Mouse (Mus musculus): ENCODE data around the gene Akt3. TPM values are rescaled to one million over a fixed set of nuclear protein-coding genes. Genes with fewer than 3 reads are reported as not detected.
A peak's percentile ranks its signal among the peaks of the same experiment; 100 is the strongest.

Gene Akt3
- total RNA-seq, 1 experiment from 2014 or later: 104 TPM

GRCm38 (mm10) chr1:177194324-177194723 lies 63.7 kb downstream of the Akt3 start:
- ATAC-seq (ENCODE audit: extremely low read depth, insufficient number of reproducible peaks, low FRiP score, poor library complexity, severe bottlenecking): no peak

GRCm38 (mm10) chr1:177191623-177192022 lies 66.4 kb downstream of the Akt3 start:
- no peak for ATAC-seq (ENCODE audit: extremely low read depth, insufficient number of reproducible peaks, low FRiP score, poor library complexity, severe bottlenecking)

GRCm38 (mm10) chr1:177190358-177190757 lies 67.6 kb downstream of the Akt3 start:
- ATAC-seq (ENCODE audit: extremely low read depth, insufficient number of reproducible peaks, low FRiP score, poor library complexity, severe bottlenecking): no peak

GRCm38 (mm10) chr1:177188708-177189107 lies 69.3 kb downstream of the Akt3 start:
- peak; percentile 94 for ATAC-seq (ENCODE audit: extremely low read depth, insufficient number of reproducible peaks, low FRiP score, poor library complexity, severe bottlenecking)

- ATAC-seq (ENCODE audit: extremely low read depth, insufficient number of reproducible peaks, low FRiP score, poor library complexity, severe bottlenecking): no peak
These were observed 71.3 kb downstream of the Akt3 start for GRCm38 (mm10) chr1:177186751-177187150.

GRCm38 (mm10) chr1:177179635-177180034 lies 78.4 kb downstream of the Akt3 start:
- ATAC-seq (ENCODE audit: extremely low read depth, insufficient number of reproducible peaks, low FRiP score, poor library complexity, severe bottlenecking): no peak

GRCm38 (mm10) chr1:177175436-177175835 lies 82.6 kb downstream of the Akt3 start:
- ATAC-seq (ENCODE audit: extremely low read depth, insufficient number of reproducible peaks, low FRiP score, poor library complexity, severe bottlenecking): no peak

GRCm38 (mm10) chr1:177171300-177171699 lies 86.7 kb downstream of the Akt3 start:
- ATAC-seq (ENCODE audit: extremely low read depth, insufficient number of reproducible peaks, low FRiP score, poor library complexity, severe bottlenecking): no peak

GRCm38 (mm10) chr1:177165789-177166188 lies 92.2 kb downstream of the Akt3 start:
- no peak for ATAC-seq (ENCODE audit: extremely low read depth, insufficient number of reproducible peaks, low FRiP score, poor library complexity, severe bottlenecking)

- ATAC-seq (ENCODE audit: extremely low read depth, insufficient number of reproducible peaks, low FRiP score, poor library complexity, severe bottlenecking): no peak
These were observed 92.7 kb downstream of the Akt3 start for GRCm38 (mm10) chr1:177165336-177165735.

GRCm38 (mm10) chr1:177150344-177151021 lies 107.5 kb downstream of the Akt3 start:
- no peak for ATAC-seq (ENCODE audit: extremely low read depth, insufficient number of reproducible peaks, low FRiP score, poor library complexity, severe bottlenecking)

- no peak for ATAC-seq (ENCODE audit: extremely low read depth, insufficient number of reproducible peaks, low FRiP score, poor library complexity, severe bottlenecking)
These were observed 109.3 kb downstream of the Akt3 start for GRCm38 (mm10) chr1:177148746-177149145.

- no peak for ATAC-seq (ENCODE audit: extremely low read depth, insufficient number of reproducible peaks, low FRiP score, poor library complexity, severe bottlenecking)
These were observed 116.5 kb downstream of the Akt3 start for GRCm38 (mm10) chr1:177141468-177141867.

GRCm38 (mm10) chr1:177139652-177140051 lies 118.4 kb downstream of the Akt3 start:
- ATAC-seq (ENCODE audit: extremely low read depth, insufficient number of reproducible peaks, low FRiP score, poor library complexity, severe bottlenecking): no peak

GRCm38 (mm10) chr1:177131458-177131857 lies 126.5 kb downstream of the Akt3 start:
- ATAC-seq (ENCODE audit: extremely low read depth, insufficient number of reproducible peaks, low FRiP score, poor library complexity, severe bottlenecking): no peak

- ATAC-seq (ENCODE audit: extremely low read depth, insufficient number of reproducible peaks, low FRiP score, poor library complexity, severe bottlenecking): no peak
These were observed 131.3 kb downstream of the Akt3 start for GRCm38 (mm10) chr1:177126674-177127073.

- 0 out of 2 replicates have a peak, but pooled peaks have one; percentile 53 for ATAC-seq (ENCODE audit: extremely low read depth, insufficient number of reproducible peaks, low FRiP score, poor library complexity, severe bottlenecking)
These were observed 147.2 kb downstream of the Akt3 start for GRCm38 (mm10) chr1:177110665-177111271.

- ATAC-seq (ENCODE audit: extremely low read depth, insufficient number of reproducible peaks, low FRiP score, poor library complexity, severe bottlenecking): no peak
These were observed 167.5 kb downstream of the Akt3 start for GRCm38 (mm10) chr1:177090465-177090864.

- 0 out of 2 replicates have a peak, but pooled peaks have one; percentile 44 for ATAC-seq (ENCODE audit: extremely low read depth, insufficient number of reproducible peaks, low FRiP score, poor library complexity, severe bottlenecking)
These were observed 168.5 kb downstream of the Akt3 start for GRCm38 (mm10) chr1:177089515-177089914.

GRCm38 (mm10) chr1:177089048-177089447 lies 169.0 kb downstream of the Akt3 start:
- no peak for ATAC-seq (ENCODE audit: extremely low read depth, insufficient number of reproducible peaks, low FRiP score, poor library complexity, severe bottlenecking)
